Mouse (Mus musculus) MEL (cell line): ENCODE data around the gene Tnfsf4. TPM values are rescaled to one million over a fixed set of nuclear protein-coding genes. Genes with fewer than 3 reads are reported as not detected.

Source experiments
- DNase-seq: peaks from one replicate; pipeline ENCODE4 v3.0.0; 2011; ENCODE audit warnings: low read depth, low spot score
- H3K27ac ChIP-seq: 2 replicates; pipeline ENCODE4 v1.5.1; 2012; ENCODE audit warnings: low read depth, mild to moderate bottlenecking, control low read depth, low read length, moderate library complexity; ENCODE audit not compliant: control insufficient read depth
- H3K27me3 ChIP-seq, 2 experiments: fragments of 150-350 bp in 1 of 2; sonication (generic) in 1 of 2; 2 replicates each; pipeline ENCODE4 v1.6.1; 2012; ENCODE audit warnings: low read length in 2 of 2, mild to moderate bottlenecking in 2 of 2, improper control_type of control experiment in 1 of 2, moderate library complexity in 1 of 2; ENCODE audit not compliant: insufficient read depth in 2 of 2, control insufficient read depth in 1 of 2
- H3K36me3 ChIP-seq, 2 experiments: 2 replicates each; pipeline ENCODE4 v1.6.1; 2012 to 2014; ENCODE audit warnings: low read length in 2 of 2, improper control_type of control experiment in 1 of 2, inconsistent platforms in 1 of 2, mild to moderate bottlenecking in 1 of 2; ENCODE audit not compliant: insufficient read depth in 2 of 2, control insufficient read depth in 1 of 2
- H3K4me1 ChIP-seq, 2 experiments: fragments of 150-350 bp in 1 of 2; sonication (generic) in 1 of 2; 2 replicates each; pipeline ENCODE4 v1.6.1; 2012; ENCODE audit warnings: low read length in 2 of 2, improper control_type of control experiment in 1 of 2, mild to moderate bottlenecking in 1 of 2; ENCODE audit not compliant: insufficient read depth in 2 of 2, control insufficient read depth in 1 of 2
- H3K4me3 ChIP-seq, 2 experiments: fragments of 150-350 bp in 1 of 2; sonication (generic) in 1 of 2; 2 replicates each; pipeline ENCODE4 v1.5.1; 2012; ENCODE audit warnings: low read depth in 2 of 2, low read length in 2 of 2, mild to moderate bottlenecking in 2 of 2, moderate library complexity in 2 of 2, control low read depth in 1 of 2, improper control_type of control experiment in 1 of 2; ENCODE audit not compliant: control insufficient read depth in 1 of 2, insufficient read depth in 1 of 2
- H3K79me2 ChIP-seq: 2 replicates; pipeline ENCODE4 v1.6.1; 2012; ENCODE audit warnings: mild to moderate bottlenecking, low read length, moderate library complexity; ENCODE audit not compliant: control insufficient read depth, poor library complexity, insufficient read depth
- H3K9ac ChIP-seq: 2 replicates; pipeline ENCODE4 v1.6.1; 2012; ENCODE audit warnings: low read depth, mild to moderate bottlenecking, control low read depth, low read length, moderate library complexity; ENCODE audit not compliant: control insufficient read depth, poor library complexity, severe bottlenecking
- H3K9me3 ChIP-seq: fragments of 150-350 bp; sonication (generic); replicated peaks from 2 replicates; pipeline ENCODE4 v1.6.1; 2012; ENCODE audit warnings: mild to moderate bottlenecking, low read length, improper control_type of control experiment, moderate library complexity; ENCODE audit not compliant: insufficient read depth
- CHD1 ChIP-seq: IDR thresholded peaks from 2 replicates; pipeline ENCODE4 v1.6.1; 2012; ENCODE audit warnings: low read depth, mild to moderate bottlenecking, inconsistent platforms, low read length, improper control_type of control experiment
- CHD2 ChIP-seq: IDR thresholded peaks from 2 replicates; pipeline ENCODE4 v1.6.1; 2011; ENCODE audit warnings: low read length, improper control_type of control experiment
- CTCF ChIP-seq, 3 experiments: IDR thresholded peaks in 2 of 3; conservative IDR thresholded peaks in 1 of 3; 2 replicates each; pipeline ENCODE4 v1.5.1; 2011 to 2012; ENCODE audit warnings: low read length in 3 of 3, low read depth in 2 of 3, mild to moderate bottlenecking in 2 of 3, improper control_type of control experiment in 1 of 3, inconsistent platforms in 1 of 3, mixed read lengths in 1 of 3, moderate library complexity in 1 of 3; ENCODE audit not compliant: control insufficient read depth in 1 of 3, insufficient read depth in 1 of 3, poor library complexity in 1 of 3, severe bottlenecking in 1 of 3
- E2F4 ChIP-seq: IDR thresholded peaks from 2 replicates; pipeline ENCODE4 v1.6.1; 2011; ENCODE audit warnings: low read depth, low read length, improper control_type of control experiment, borderline replicate concordance
- EP300 ChIP-seq, 2 experiments: IDR thresholded peaks; 2 replicates each; pipeline ENCODE4 v1.6.1; 2011; ENCODE audit warnings: improper control_type of control experiment in 2 of 2, low read length in 2 of 2, low read depth in 1 of 2, mild to moderate bottlenecking in 1 of 2
- ETS1 ChIP-seq: IDR thresholded peaks from 2 replicates; pipeline ENCODE4 v1.6.1; 2012; ENCODE audit warnings: low read depth, mild to moderate bottlenecking, inconsistent platforms, low read length, improper control_type of control experiment, moderate library complexity
- GABPA ChIP-seq: IDR thresholded peaks from 2 replicates; pipeline ENCODE4 v1.6.1; 2012; ENCODE audit warnings: low read depth, mild to moderate bottlenecking, inconsistent platforms, low read length, improper control_type of control experiment, moderate library complexity
- HCFC1 ChIP-seq: IDR thresholded peaks from 2 replicates; pipeline ENCODE4 v1.6.1; 2012; ENCODE audit warnings: low read depth, mild to moderate bottlenecking, inconsistent platforms, low read length, improper control_type of control experiment, moderate library complexity
- JUND ChIP-seq: IDR thresholded peaks from 2 replicates; pipeline ENCODE4 v1.6.1; 2011; ENCODE audit warnings: low read depth, mild to moderate bottlenecking, improper control_type of control experiment, low read length
- KAT2A ChIP-seq: conservative IDR thresholded peaks from 2 replicates; pipeline ENCODE4 v1.6.1; 2012; ENCODE audit warnings: low read depth, low read length, improper control_type of control experiment, inconsistent platforms
- MAFK ChIP-seq: IDR thresholded peaks from 2 replicates; pipeline ENCODE4 v1.6.1; 2011; ENCODE audit warnings: low read depth, mild to moderate bottlenecking, low read length, improper control_type of control experiment, borderline replicate concordance
- MAZ ChIP-seq: IDR thresholded peaks from 2 replicates; pipeline ENCODE4 v1.6.1; 2012; ENCODE audit warnings: low read depth, mild to moderate bottlenecking, inconsistent platforms, low read length, improper control_type of control experiment
- MEF2A ChIP-seq: IDR thresholded peaks from 2 replicates; pipeline ENCODE4 v1.6.1; 2014; ENCODE audit warnings: low read depth, mild to moderate bottlenecking, inconsistent platforms, low read length, improper control_type of control experiment; ENCODE audit not compliant: poor library complexity, insufficient replicate concordance, severe bottlenecking; ENCODE audit errors: extremely low read depth
- MXI1 ChIP-seq: IDR thresholded peaks from 2 replicates; pipeline ENCODE4 v1.6.1; 2011; ENCODE audit warnings: mild to moderate bottlenecking, low read depth, low read length, improper control_type of control experiment
- MYB ChIP-seq: IDR thresholded peaks from 2 replicates; pipeline ENCODE4 v1.6.1; 2011; ENCODE audit warnings: mild to moderate bottlenecking, low read depth, low read length, improper control_type of control experiment
- MYC ChIP-seq: IDR thresholded peaks from 2 replicates; pipeline ENCODE4 v1.6.1; 2011; ENCODE audit warnings: low read depth, mild to moderate bottlenecking, low read length, improper control_type of control experiment, moderate library complexity
- NELFE ChIP-seq: IDR thresholded peaks from 2 replicates; pipeline ENCODE4 v1.6.1; 2011; ENCODE audit warnings: low read depth, low read length, improper control_type of control experiment
- NRF1 ChIP-seq: IDR thresholded peaks from 2 replicates; pipeline ENCODE4 v1.6.1; 2014; ENCODE audit warnings: low read depth, mild to moderate bottlenecking, inconsistent platforms, low read length, improper control_type of control experiment, moderate library complexity; ENCODE audit not compliant: poor library complexity, insufficient read depth, severe bottlenecking
- POLR2AphosphoS2 ChIP-seq: IDR thresholded peaks from 2 replicates; pipeline ENCODE4 v1.6.1; 2011; ENCODE audit warnings: low read length, improper control_type of control experiment
- POLR2AphosphoS5 ChIP-seq: IDR thresholded peaks from 2 replicates; pipeline ENCODE4 v1.6.1; 2012; ENCODE audit warnings: low read depth, borderline replicate concordance, mild to moderate bottlenecking, inconsistent platforms, low read length, moderate library complexity, mixed read lengths
- RCOR1 ChIP-seq: IDR thresholded peaks from 2 replicates; pipeline ENCODE4 v1.6.1; 2012; ENCODE audit warnings: low read depth, mild to moderate bottlenecking, inconsistent platforms, low read length, improper control_type of control experiment
- SMC3 ChIP-seq: IDR thresholded peaks from 2 replicates; pipeline ENCODE4 v1.6.1; 2011; ENCODE audit warnings: low read depth, low read length, improper control_type of control experiment
- TBP ChIP-seq: IDR thresholded peaks from 2 replicates; pipeline ENCODE4 v1.8.0; 2011; ENCODE audit warnings: low read depth, low read length, improper control_type of control experiment
- USF1 ChIP-seq: IDR thresholded peaks from 2 replicates; pipeline ENCODE4 v1.6.1; 2014; ENCODE audit warnings: low read depth, mild to moderate bottlenecking, inconsistent platforms, low read length, improper control_type of control experiment, moderate library complexity
- USF2 ChIP-seq, 2 experiments: IDR thresholded peaks; 2 replicates each; pipeline ENCODE4 v1.6.1; 2011 to 2012; ENCODE audit warnings: improper control_type of control experiment in 2 of 2, low read length in 2 of 2, borderline replicate concordance in 1 of 2, inconsistent platforms in 1 of 2, low read depth in 1 of 2, mild to moderate bottlenecking in 1 of 2; ENCODE audit not compliant: insufficient read depth in 1 of 2
- ZC3H11A ChIP-seq: IDR thresholded peaks from 2 replicates; pipeline ENCODE4 v1.6.1; 2012; ENCODE audit warnings: low read depth, mild to moderate bottlenecking, inconsistent platforms, low read length, improper control_type of control experiment
- ZNF384 ChIP-seq: IDR thresholded peaks from 2 replicates; pipeline ENCODE4 v1.6.1; 2012; ENCODE audit warnings: low read depth, mild to moderate bottlenecking, inconsistent platforms, low read length, improper control_type of control experiment
- polyA plus RNA-seq, 2 experiments: library from polyadenylated mRNA; stranded (reverse) in 1 of 2; unstranded in 1 of 2; fragments of >175 nt in 1 of 2; fragments of >200 nt in 1 of 2; gene quantifications; 2 replicates each; pipeline versions ENCODE4 v1.2.1 to v1.2.4; 2012; ENCODE audit warnings: low replicate concordance in 2 of 2, low read depth in 1 of 2; ENCODE audit not compliant: insufficient read length in 2 of 2, insufficient read depth in 1 of 2, missing spikeins in 1 of 2
- total RNA-seq: library from RNA; depleted of rRNA; stranded (reverse); fragments of 300-350 nt; gene quantifications from 2 replicates; pipeline ENCODE4 v1.2.3, GENCODE M21; 2012

Tnfsf4 gene
- total and polyA plus RNA-seq, 3 experiments: not detected

GRCm38 (mm10) chr1:161436503-161436902, 41.3 kb downstream of the Tnfsf4 start:
- Histone ChIP-seq H3K4me3 (no peak overlapping the region), H3K4me1 (no peaks in the 10 kb centered on the region), H3K79me2 (no peaks in the 10 kb centered on the region), H3K9me3 (no peaks in the 10 kb centered on the region), H3K27me3 (no peaks in the 10 kb centered on the region), H3K9ac (no peak overlapping the region), H3K36me3 (no peaks in the 10 kb centered on the region), H3K27ac (no peak overlapping the region)
- TF ChIP-seq POLR2AphosphoS5 (no peak), SMC3 (no peak), JUND (no peak), ZC3H11A (no peak), TBP (no peak), CHD1 (no peak), E2F4 (no peak), RCOR1 (no peak), USF2 (IDR thresholded peaks at IDR 0.05; ENCODE audit: borderline replicate concordance in 1 of 2, insufficient read depth in 1 of 2, low read depth in 1 of 2, low read length in 2 of 2) (no peak), CTCF (IDR thresholded peaks at IDR 0.05 in 2 of 3, conservative IDR thresholded peaks at IDR 0.05 in 1 of 3; ENCODE audit: control insufficient read depth in 1 of 3, insufficient read depth in 1 of 3, low read depth in 2 of 3, low read length in 3 of 3, poor library complexity in 1 of 3, severe bottlenecking in 1 of 3) (no peak), EP300 (IDR thresholded peaks at IDR 0.05; ENCODE audit: low read depth in 1 of 2, low read length in 2 of 2) (no peak), MAZ (no peak), MAFK (no peak), GABPA (no peak), NRF1 (no peak), MXI1 (no peak), NELFE (no peak)
- DNase-seq: no peak

- no peak overlapping the region for H3K9ac ChIP-seq
- DNase-seq: no peak
- H3K4me1 ChIP-seq: no peaks in the 10 kb centered on the region
- TF ChIP-seq POLR2AphosphoS5 (no peak), ZNF384 (no peak), JUND (no peak), MYB (no peak), TBP (no peak), MAZ (no peak), CHD2 (no peak), KAT2A (no peak), SMC3 (no peak), ETS1 (no peak), USF2 (IDR thresholded peaks at IDR 0.05; ENCODE audit: borderline replicate concordance in 1 of 2, insufficient read depth in 1 of 2, low read depth in 1 of 2, low read length in 2 of 2) (no peak), NELFE (no peak), E2F4 (no peak), MYC (no peak), HCFC1 (no peak), POLR2AphosphoS2 (no peak), CTCF (IDR thresholded peaks at IDR 0.05 in 2 of 3, conservative IDR thresholded peaks at IDR 0.05 in 1 of 3; ENCODE audit: control insufficient read depth in 1 of 3, insufficient read depth in 1 of 3, low read depth in 2 of 3, low read length in 3 of 3, poor library complexity in 1 of 3, severe bottlenecking in 1 of 3) (no peak), MEF2A (no peak), USF1 (no peak)
- peaks cover 0 to 2% of the 10 kb centered on the region in 2 experiments; a peak in 1 of 4 replicates for H3K27me3 ChIP-seq
- H3K36me3 ChIP-seq: no peaks in the 10 kb centered on the region
- H3K9me3 ChIP-seq: no peaks in the 10 kb centered on the region
- H3K4me3 ChIP-seq: no peak overlapping the region
- H3K79me2 ChIP-seq: no peaks in the 10 kb centered on the region
- H3K27ac ChIP-seq: no peak overlapping the region
Observed at GRCm38 (mm10) chr1:161444858-161445257, 49.6 kb downstream of the Tnfsf4 start.
